Mouse (Mus musculus) embryonic facial prominence, embryonic 10.5 days (tissue): ENCODE measurements around the gene Scaf11. TPM values are rescaled to one million over a fixed set of nuclear protein-coding genes. Genes with fewer than 3 reads are reported as not detected.
"Not testable (repeated sequence)": the region's sequence is repeated elsewhere in the genome, so short reads cannot be mapped to it uniquely, and the experiment has no call there.

Experiments used
- DNase-seq: peaks from one replicate; pipeline ENCODE4 v3.0.0-alpha.2; 2017; ENCODE audit warnings: low spot score
- H3K27ac ChIP-seq: fragments of 300-500 bp; sonication (generic); replicated peaks from 2 replicates; pipeline ENCODE4 v1.5.1; 2016; ENCODE audit warnings: mild to moderate bottlenecking
- H3K27me3 ChIP-seq: fragments of 300-500 bp; sonication (generic); replicated peaks from 2 replicates; pipeline ENCODE4 v1.6.1; 2016; ENCODE audit warnings: low read depth, mild to moderate bottlenecking; ENCODE audit not compliant: poor library complexity, severe bottlenecking
- H3K36me3 ChIP-seq: fragments of 300-500 bp; sonication (generic); replicated peaks from 2 replicates; pipeline ENCODE4 v1.6.1; 2016; ENCODE audit warnings: mild to moderate bottlenecking, moderate library complexity
- H3K4me1 ChIP-seq: fragments of 300-500 bp; sonication (generic); 2 replicates; pipeline ENCODE4 v1.6.1; 2016
- H3K4me3 ChIP-seq: fragments of 300-500 bp; sonication (generic); 2 replicates; pipeline ENCODE4 v1.5.1; 2016; ENCODE audit warnings: mild to moderate bottlenecking, moderate library complexity
- H3K9me3 ChIP-seq: fragments of 300-500 bp; sonication (generic); 2 replicates; pipeline ENCODE4 v1.6.1; 2016; ENCODE audit warnings: mild to moderate bottlenecking
- WGBS: fragments of 180-500 bp; shearing (Covaris S2); methylation state at CpG from one replicate; pipeline ENCODE4 v1.1.7; 2016; 5-methylcytosine and 5-hydroxymethylcytosine counted together
- polyA plus RNA-seq: library from polyadenylated mRNA; unstranded; fragments of >200 nt; fragmentation: Nextera tagmentation; extraction: Ambion mirVana; gene quantifications from 2 replicates; pipeline ENCODE4 v1.2.1, GENCODE M21; 2016

Gene Scaf11
- 116 and 118 TPM in 2 replicates for polyA plus RNA-seq

- 0 out of 2 replicates have a peak, but pooled peaks cover 2% of the 10 kb centered on the region for H3K9me3 ChIP-seq
- under 1% methylated on average over 96 of the region's 96 CpGs for WGBS
These were observed at the start of gene Scaf11 for GRCm38 (mm10) chr15:96460730-96461540. Scaf11 (minus strand) TSS chr15:96460843.

GRCm38 (mm10) chr15:96507097-96507840 is 46.6 kb upstream of the Scaf11 start:
- no peaks in the 10 kb centered on the region for H3K36me3 ChIP-seq
- peaks cover 18% of the 10 kb centered on the region for H3K9me3 ChIP-seq
- no peak overlapping the region for H3K4me3 ChIP-seq
- H3K4me1 ChIP-seq = no peaks in the 10 kb centered on the region
- H3K27ac ChIP-seq = no peak overlapping the region
- 50% methylated on average over 18 of the region's 18 CpGs for WGBS
- no peaks in the 10 kb centered on the region for H3K27me3 ChIP-seq
- peak; percentile 58 for DNase-seq

More at GRCm38 (mm10) chr15:96460730-96461540, at the start of gene Scaf11:
- Histone ChIP-seq H3K36me3 (peaks cover 8% of the 10 kb centered on the region), H3K27ac (peak within 1 kb of the TSS; percentile 99), H3K4me1 (peaks cover 30% of the 10 kb centered on the region), H3K4me3 (peak within 1 kb of the TSS; percentile 92), H3K27me3 (no peaks in the 10 kb centered on the region)
- peak; percentile 98 for DNase-seq

GRCm38 (mm10) chr15:96497646-96498045 is 37.0 kb upstream of the Scaf11 start:
- Histone ChIP-seq H3K9me3 (peaks cover 5% of the 10 kb centered on the region; the same call in 1 of the 2 replicates), H3K27ac (no peak overlapping the region), H3K36me3 (no peaks in the 10 kb centered on the region), H3K27me3 (no peaks in the 10 kb centered on the region), H3K4me3 (no peak overlapping the region), H3K4me1 (no peaks in the 10 kb centered on the region)
- WGBS = 94% methylated on average over 7 of the region's 7 CpGs
- DNase-seq = no peak

- Histone ChIP-seq H3K27ac (no peak overlapping the region), H3K4me3 (no peak overlapping the region), H3K4me1 (peaks cover 25% of the 10 kb centered on the region), H3K9me3 (0 out of 2 replicates have a peak, but pooled peaks cover 3% of the 10 kb centered on the region), H3K27me3 (no peaks in the 10 kb centered on the region), H3K36me3 (no peaks in the 10 kb centered on the region)
- DNase-seq = no peak
- 83% methylated on average over 6 of the region's 6 CpGs for WGBS
These were observed 33.6 kb upstream of the Scaf11 start for GRCm38 (mm10) chr15:96494279-96494678.

DNA sequence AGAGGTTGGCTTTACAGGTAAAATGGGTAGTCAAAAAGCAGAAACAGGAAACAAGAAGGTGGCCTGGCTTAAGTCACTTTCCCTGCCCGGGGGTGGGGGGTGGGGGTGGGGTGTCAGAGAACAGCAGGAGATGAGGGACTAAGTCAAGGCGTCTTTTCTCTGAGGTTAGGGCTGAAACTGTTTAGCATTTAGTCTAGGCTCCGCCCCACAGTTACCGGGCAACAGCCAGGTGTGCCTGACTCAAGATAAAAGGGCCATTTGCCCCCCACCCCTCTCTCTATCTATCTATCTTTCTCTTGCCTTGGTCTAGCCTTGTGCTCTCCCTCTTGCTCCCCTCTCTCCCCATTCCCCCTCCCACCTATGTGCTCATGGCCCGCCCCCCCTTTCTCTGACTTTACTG is 32.9 kb upstream of the Scaf11 start:
- Histone ChIP-seq H3K4me1 (peaks cover 32% of the 10 kb centered on the region), H3K4me3 (no peak overlapping the region), H3K36me3 (no peaks in the 10 kb centered on the region), H3K27me3 (no peaks in the 10 kb centered on the region), H3K27ac (0 out of 2 replicates have a peak overlapping the region, but pooled peaks have one; percentile 14), H3K9me3 (0 out of 2 replicates have a peak, but pooled peaks cover 3% of the 10 kb centered on the region)
- 66% methylated on average over 5 of the region's 5 CpGs for WGBS
- no peak for DNase-seq

GRCm38 (mm10) chr15:96492919-96493318 is 32.3 kb upstream of the Scaf11 start:
- not testable (repeated sequence) for H3K36me3 ChIP-seq, H3K4me3 ChIP-seq, H3K27ac ChIP-seq, H3K9me3 ChIP-seq, H3K27me3 ChIP-seq, DNase-seq
- H3K4me1 ChIP-seq = peaks cover 38% of the 10 kb centered on the region
- 91% methylated on average over 4 of the region's 4 CpGs for WGBS

GRCm38 (mm10) chr15:96491861-96492641 is 31.4 kb upstream of the Scaf11 start:
- no peaks in the 10 kb centered on the region for H3K27me3 ChIP-seq
- H3K36me3 ChIP-seq = no peaks in the 10 kb centered on the region
- WGBS = 30% methylated on average over 13 of the region's 13 CpGs
- DNase-seq = peak; percentile 64
- H3K4me3 ChIP-seq = no peak overlapping the region
- H3K4me1 ChIP-seq = peaks cover 42% of the 10 kb centered on the region
- H3K27ac ChIP-seq = peak overlapping the region; percentile 79
- 0 out of 2 replicates have a peak, but pooled peaks cover 3% of the 10 kb centered on the region for H3K9me3 ChIP-seq

- H3K4me3 ChIP-seq = no peak overlapping the region
- H3K36me3 ChIP-seq = no peaks in the 10 kb centered on the region
- peak; percentile 52 for DNase-seq
- no peaks in the 10 kb centered on the region for H3K27me3 ChIP-seq
- 11% methylated on average over 3 of the region's 3 CpGs for WGBS
- peaks cover 42% of the 10 kb centered on the region for H3K4me1 ChIP-seq
- peak overlapping the region; percentile 79 for H3K27ac ChIP-seq
- 0 out of 2 replicates have a peak, but pooled peaks cover 3% of the 10 kb centered on the region for H3K9me3 ChIP-seq
These were observed 30.8 kb upstream of the Scaf11 start for GRCm38 (mm10) chr15:96491421-96491820.

GRCm38 (mm10) chr15:96490123-96490522 is 29.5 kb upstream of the Scaf11 start:
- Histone ChIP-seq H3K4me1 (peaks cover 42% of the 10 kb centered on the region), H3K4me3 (no peak overlapping the region), H3K27ac (no peak overlapping the region), H3K9me3 (no peaks in the 10 kb centered on the region), H3K27me3 (no peaks in the 10 kb centered on the region), H3K36me3 (no peaks in the 10 kb centered on the region)
- WGBS = 75% methylated on average over 5 of the region's 5 CpGs
- DNase-seq = no peak

- Histone ChIP-seq H3K4me1 (peaks cover 42% of the 10 kb centered on the region), H3K27ac (peak overlapping the region; percentile 54; the same call in 1 of the 2 replicates), H3K4me3 (peak overlapping the region; percentile 33), H3K36me3 (no peaks in the 10 kb centered on the region), H3K27me3 (no peaks in the 10 kb centered on the region), H3K9me3 (no peaks in the 10 kb centered on the region)
- peak; percentile 60 for DNase-seq
- 31% methylated on average over 20 of the region's 20 CpGs for WGBS
These were observed 28.5 kb upstream of the Scaf11 start for GRCm38 (mm10) chr15:96488941-96489786.

GRCm38 (mm10) chr15:96487066-96487698 is 26.5 kb upstream of the Scaf11 start:
- H3K4me3 ChIP-seq = no peak overlapping the region
- no peaks in the 10 kb centered on the region for H3K9me3 ChIP-seq
- no peaks in the 10 kb centered on the region for H3K27me3 ChIP-seq
- H3K4me1 ChIP-seq = peaks cover 39% of the 10 kb centered on the region
- no peak for DNase-seq
- H3K27ac ChIP-seq = no peak overlapping the region
- WGBS = 63% methylated on average over 12 of the region's 12 CpGs
- H3K36me3 ChIP-seq = no peaks in the 10 kb centered on the region
